Mouse (Mus musculus): ENCODE measurements around the gene Ctnna3.

- TF ChIP-seq CTCF (IDR thresholded peaks at IDR 0.05; ENCODE audit: low read depth) (no peak), EP300 (IDR thresholded peaks at IDR 0.05; ENCODE audit: low read depth) (no peak)
Observed at GRCm38 (mm10) chr10:63714151-63714550, 284.3 kb downstream of the Ctnna3 start.
